Mouse (Mus musculus) embryonic fibroblast, embryonic 13.5 days (primary cell): ENCODE results near the gene Syde2. TPM values are rescaled to one million over a fixed set of nuclear protein-coding genes. Genes with fewer than 3 reads are reported as not detected.
"Not testable (repeated sequence)": the region's sequence is repeated elsewhere in the genome, so short reads cannot be mapped to it uniquely, and the experiment has no call there.

ENCODE experiments used
- H3K27ac ChIP-seq: 2 replicates; pipeline ENCODE4 v1.5.1; 2012; ENCODE audit warnings: low read length, control low read depth, inconsistent platforms; ENCODE audit not compliant: insufficient read depth
- H3K4me1 ChIP-seq: 2 replicates; pipeline ENCODE4 v1.6.1; 2011; ENCODE audit warnings: low read length; ENCODE audit not compliant: control insufficient read depth, insufficient read depth
- H3K4me3 ChIP-seq: 2 replicates; pipeline ENCODE4 v1.5.1; 2011; ENCODE audit warnings: mild to moderate bottlenecking, control low read depth, low read length; ENCODE audit not compliant: insufficient read depth
- CTCF ChIP-seq: IDR thresholded peaks from 2 replicates; pipeline ENCODE4 v1.5.1; 2011; ENCODE audit warnings: mild to moderate bottlenecking, control low read depth, low read length, moderate library complexity, borderline replicate concordance; ENCODE audit not compliant: insufficient read depth
- POLR2A ChIP-seq: IDR thresholded peaks from 2 replicates; pipeline ENCODE4 v1.6.1; 2011; ENCODE audit warnings: low read depth, mild to moderate bottlenecking, control low read depth, low read length, moderate library complexity
- polyA plus RNA-seq: library from polyadenylated mRNA; stranded (reverse); fragments of >200 nt; gene quantifications from 2 replicates; pipeline ENCODE4 v1.2.4, GENCODE M21; 2011; ENCODE audit warnings: low read depth; ENCODE audit not compliant: missing spikeins, insufficient read length

Syde2 gene
- polyA plus RNA-seq, 1 experiment: 8.9 TPM

- TF ChIP-seq CTCF (no peak), POLR2A (no peak; the same call in 1 of the 2 replicates)
- Histone ChIP-seq H3K4me1 (peaks cover 2% of the 10 kb centered on the region; the same call in 1 of the 2 replicates), H3K4me3 (peak overlapping the region; percentile 80), H3K27ac (peak overlapping the region; percentile 79)
Observed at GRCm38 (mm10) chr3:145988684-145989575, 1.3 kb downstream of the Syde2 start.

GRCm38 (mm10) chr3:145989576-145990081, 2.0 kb downstream of the Syde2 start:
- peaks cover 2% of the 10 kb centered on the region; the same call in 1 of the 2 replicates for H3K4me1 ChIP-seq
- peak overlapping the region; percentile 79 for H3K27ac ChIP-seq
- H3K4me3 ChIP-seq: peak overlapping the region; percentile 80
- TF ChIP-seq CTCF (no peak), POLR2A (no peak; the same call in 1 of the 2 replicates)

- Histone ChIP-seq H3K27ac (no peak overlapping the region), H3K4me3 (peak overlapping the region; percentile 4; the same call in 1 of the 2 replicates), H3K4me1 (no peaks in the 10 kb centered on the region; the same call in 1 of the 2 replicates)
- TF ChIP-seq CTCF (no peak), POLR2A (no peak)
Observed at GRCm38 (mm10) chr3:145991130-145991529, 3.5 kb downstream of the Syde2 start.

DNA sequence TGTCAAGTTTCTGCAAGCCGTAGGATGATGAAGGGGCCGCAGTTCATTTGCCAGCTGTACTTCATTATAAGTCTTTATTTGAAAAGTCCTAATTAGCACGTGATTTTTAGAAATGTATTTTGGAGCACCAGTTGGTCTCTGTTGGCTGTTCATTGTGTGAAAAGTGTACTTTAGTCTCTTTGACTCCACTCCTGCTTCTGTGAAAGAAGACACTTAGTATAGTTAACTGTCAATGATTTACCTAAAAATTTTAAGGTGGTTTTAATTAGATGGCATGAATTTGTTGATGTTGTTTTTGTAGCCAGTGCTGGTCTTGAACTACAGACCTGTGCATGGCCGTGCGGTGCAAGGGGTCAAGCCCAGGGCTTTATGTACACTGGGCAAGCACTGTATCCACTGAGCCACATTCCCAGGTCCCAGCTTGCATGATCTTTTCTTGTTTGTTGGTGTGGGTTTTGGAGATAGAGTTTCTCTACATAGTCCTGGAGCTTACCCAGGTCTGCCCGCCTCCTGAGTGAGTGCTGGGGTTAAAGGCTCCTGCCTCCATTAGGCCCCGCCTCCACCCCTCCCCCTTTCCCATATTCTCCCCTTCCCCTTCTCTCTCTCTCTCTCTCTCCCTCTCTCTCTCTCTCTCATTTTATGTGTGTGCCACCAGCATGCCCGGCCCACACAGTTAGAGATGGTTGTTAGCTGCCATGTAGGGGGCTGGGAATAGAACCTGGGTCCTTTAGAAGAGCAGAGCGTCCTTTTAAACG, 4.5 kb downstream of the Syde2 start:
- Histone ChIP-seq H3K4me3 (no peak overlapping the region), H3K4me1 (no peaks in the 10 kb centered on the region), H3K27ac (no peak overlapping the region)
- TF ChIP-seq POLR2A (no peak), CTCF (no peak)

GRCm38 (mm10) chr3:145992796-145993195, 5.1 kb downstream of the Syde2 start:
- Histone ChIP-seq H3K27ac (no peak overlapping the region), H3K4me1 (no peaks in the 10 kb centered on the region), H3K4me3 (no peak overlapping the region)
- TF ChIP-seq CTCF (no peak), POLR2A (no peak)

DNA sequence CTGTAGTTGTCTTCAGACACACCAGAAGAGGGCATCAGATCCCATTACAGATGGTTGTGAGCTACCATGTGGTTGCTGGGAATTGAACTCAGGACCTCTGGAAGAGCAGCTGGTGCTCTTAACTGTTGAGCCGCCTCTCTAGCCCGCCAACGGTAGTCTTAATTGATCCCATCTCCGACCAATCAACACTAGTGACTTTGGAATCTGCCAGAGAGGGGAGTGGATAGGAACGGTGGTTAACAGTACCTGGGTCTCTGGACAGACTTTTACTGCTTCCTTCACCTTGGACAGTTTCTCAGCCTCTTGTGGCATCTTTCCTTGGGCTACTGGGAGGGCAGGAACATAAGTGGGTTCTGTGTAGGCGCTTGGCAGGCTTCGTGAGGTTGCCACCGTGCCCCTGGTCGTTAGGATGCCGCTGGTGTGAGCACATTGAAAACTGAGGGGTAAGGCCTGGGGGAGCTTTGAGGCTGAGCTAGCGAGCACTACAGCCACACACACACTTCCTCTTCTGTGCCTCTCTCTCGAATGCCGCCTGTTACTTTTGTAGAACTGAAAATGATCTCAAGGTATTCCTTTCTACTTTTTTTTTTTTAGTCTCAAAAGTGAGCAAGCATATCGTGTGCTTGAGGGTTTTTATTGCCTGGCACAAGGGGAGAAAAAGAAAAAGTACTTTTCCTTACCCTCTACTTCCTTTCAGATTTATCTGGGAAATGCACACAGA, 6.0 kb downstream of the Syde2 start:
- Histone ChIP-seq H3K27ac (no peak overlapping the region), H3K4me3 (no peak overlapping the region), H3K4me1 (no peaks in the 10 kb centered on the region)
- no peak for TF ChIP-seq CTCF
- no peak for TF ChIP-seq POLR2A

- TF ChIP-seq POLR2A (no peak), CTCF (no peak)
- Histone ChIP-seq H3K4me1 (no peaks in the 10 kb centered on the region), H3K4me3 (no peak overlapping the region), H3K27ac (no peak overlapping the region)
Observed at GRCm38 (mm10) chr3:145995489-145995888, 7.8 kb downstream of the Syde2 start.

GRCm38 (mm10) chr3:145996539-145996938, 8.9 kb downstream of the Syde2 start:
- H3K4me1 ChIP-seq, H3K27ac ChIP-seq, H3K4me3 ChIP-seq: not testable (repeated sequence)

DNA sequence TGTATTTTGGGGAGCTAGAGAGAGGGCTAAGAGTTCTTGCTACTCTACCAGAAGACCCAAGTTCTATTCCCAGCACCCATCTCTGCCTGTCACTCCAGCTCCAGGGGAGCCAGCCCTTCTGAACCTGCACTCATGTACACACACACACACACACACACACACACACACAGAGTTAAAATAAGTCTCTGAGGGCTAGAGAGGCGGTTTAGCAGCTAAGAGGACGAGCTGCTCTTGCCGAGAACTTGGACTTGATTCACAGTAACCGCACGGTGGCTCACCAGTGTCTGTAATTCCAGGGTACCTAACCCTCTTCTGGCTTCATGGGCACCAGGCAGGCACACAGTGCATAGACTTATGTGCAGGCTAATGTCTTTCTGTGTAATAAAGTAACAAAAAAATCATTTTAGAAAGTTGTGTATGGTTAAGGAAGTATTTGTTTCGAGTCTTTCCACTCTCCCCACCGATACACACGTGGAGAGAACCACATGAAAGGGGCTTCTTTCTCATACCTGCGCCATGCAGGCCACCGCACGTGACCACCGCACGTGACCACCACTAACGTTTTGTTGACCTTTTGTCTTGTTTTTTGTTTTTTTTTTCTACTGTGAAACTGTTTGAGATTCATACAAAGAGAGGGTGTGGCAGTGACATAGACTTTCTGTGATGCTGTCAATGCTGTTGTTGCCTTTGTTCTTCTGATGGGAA, 16.8 kb downstream of the Syde2 start:
- Histone ChIP-seq H3K4me3 (no peak overlapping the region), H3K27ac (no peak overlapping the region), H3K4me1 (no peaks in the 10 kb centered on the region)
- TF ChIP-seq POLR2A (no peak), CTCF (no peak)
